Mouse (Mus musculus) liver, embryonic 13.5 days (tissue): Measurements from ENCODE around the gene Bach2. TPM values are rescaled to one million over a fixed set of nuclear protein-coding genes. Genes with fewer than 3 reads are reported as not detected.

ENCODE experiments used
- ATAC-seq: fragments of 200-750 bp; cut with Nextera tagmentation; 2 replicates; pipeline ENCODE4 v1.8.0; 2017; ENCODE audit warnings: low read depth, mild to moderate bottlenecking, moderate number of reproducible peaks, moderate library complexity
- DNase-seq: peaks from one replicate; pipeline ENCODE4 v3.0.0; 2022
- H3K27ac ChIP-seq: fragments of 300-500 bp; sonication (generic); 2 replicates; pipeline ENCODE4 v1.5.1; 2015; ENCODE audit warnings: moderate library complexity, mild to moderate bottlenecking, inconsistent platforms
- H3K27me3 ChIP-seq: fragments of 300-500 bp; sonication (generic); 2 replicates; pipeline ENCODE4 v1.6.1; 2015; ENCODE audit warnings: mild to moderate bottlenecking, inconsistent platforms
- H3K36me3 ChIP-seq: fragments of 300-500 bp; sonication (generic); 2 replicates; pipeline ENCODE4 v1.6.1; 2015; ENCODE audit warnings: mild to moderate bottlenecking, inconsistent platforms
- H3K4me1 ChIP-seq: fragments of 300-500 bp; sonication (generic); replicated peaks from 2 replicates; pipeline ENCODE4 v1.6.1; 2015; ENCODE audit warnings: inconsistent platforms
- H3K4me2 ChIP-seq: fragments of 300-500 bp; sonication (generic); 2 replicates; pipeline ENCODE4 v1.6.1; 2015; ENCODE audit warnings: inconsistent platforms, mild to moderate bottlenecking, moderate library complexity
- H3K4me3 ChIP-seq: fragments of 300-500 bp; sonication (generic); replicated peaks from 2 replicates; pipeline ENCODE4 v1.5.1; 2015; ENCODE audit warnings: mild to moderate bottlenecking, inconsistent platforms
- H3K9ac ChIP-seq: fragments of 300-500 bp; sonication (generic); 2 replicates; pipeline ENCODE4 v1.6.1; 2015; ENCODE audit warnings: mild to moderate bottlenecking, inconsistent platforms
- H3K9me3 ChIP-seq: fragments of 300-500 bp; sonication (generic); replicated peaks from 2 replicates; pipeline ENCODE4 v1.6.1; 2016; ENCODE audit warnings: inconsistent platforms
- whole genome bisulfite sequencing: fragments of 180-500 bp; shearing (Covaris S2); methylation state at CpG from one replicate; pipeline ENCODE4 v1.1.7; 2015; ENCODE audit not compliant: insufficient replicate concordance; 5-methylcytosine and 5-hydroxymethylcytosine counted together
- polyA plus RNA-seq: library from polyadenylated mRNA; unstranded; fragments of >200 nt; fragmentation: Nextera tagmentation; extraction: Ambion mirVana; gene quantifications from 2 replicates; pipeline ENCODE4 v1.2.1, GENCODE M21; 2015

Gene Bach2
- polyA plus RNA-seq, 1 experiment from 2014 or later = 1.2 TPM

GRCm38 (mm10) chr4:32385121-32385520 is 146.5 kb downstream of the Bach2 start:
- Histone ChIP-seq H3K9ac (no peak overlapping the region), H3K4me1 (peaks cover 26% of the 10 kb centered on the region), H3K9me3 (no peaks in the 10 kb centered on the region), H3K27ac (no peak overlapping the region), H3K36me3 (no peaks in the 10 kb centered on the region), H3K4me3 (no peak overlapping the region), H3K4me2 (no peak overlapping the region), H3K27me3 (no peaks in the 10 kb centered on the region)
- 54% methylated on average over 2 of the region's 2 CpGs for WGBS
- ATAC-seq (no peak), DNase-seq (no peak)

- no peak for ATAC-seq
Measured at GRCm38 (mm10) chr4:32385623-32386022, 147.0 kb downstream of the Bach2 start.

GRCm38 (mm10) chr4:32386346-32386745 is 147.7 kb downstream of the Bach2 start:
- Histone ChIP-seq H3K4me3 (no peak overlapping the region), H3K27me3 (no peaks in the 10 kb centered on the region), H3K9ac (no peak overlapping the region), H3K9me3 (no peaks in the 10 kb centered on the region), H3K27ac (no peak overlapping the region), H3K4me2 (no peak overlapping the region), H3K36me3 (no peaks in the 10 kb centered on the region), H3K4me1 (peaks cover 26% of the 10 kb centered on the region)
- 74% methylated on average over 10 of the region's 10 CpGs for WGBS
- no peak for ATAC-seq
- DNase-seq = no peak

More at GRCm38 (mm10) chr4:32385623-32386022, 147.0 kb downstream of the Bach2 start:
- DNase-seq = no peak
- Histone ChIP-seq H3K4me3 (no peak overlapping the region), H3K9me3 (no peaks in the 10 kb centered on the region), H3K27ac (no peak overlapping the region), H3K9ac (no peak overlapping the region), H3K4me2 (no peak overlapping the region), H3K4me1 (peaks cover 26% of the 10 kb centered on the region), H3K36me3 (no peaks in the 10 kb centered on the region), H3K27me3 (no peaks in the 10 kb centered on the region)
- WGBS = 38% methylated on average over 14 of the region's 14 CpGs

- 66% methylated on average over 8 of the region's 8 CpGs for WGBS
- no peaks in the 10 kb centered on the region for H3K9me3 ChIP-seq
- no peak overlapping the region for H3K9ac ChIP-seq
- no peak overlapping the region for H3K27ac ChIP-seq
- ATAC-seq (no peak), DNase-seq (no peak)
- no peak overlapping the region for H3K4me2 ChIP-seq
- no peaks in the 10 kb centered on the region for H3K36me3 ChIP-seq
- peaks cover 26% of the 10 kb centered on the region for H3K4me1 ChIP-seq
- H3K4me3 ChIP-seq = no peak overlapping the region
- no peaks in the 10 kb centered on the region for H3K27me3 ChIP-seq
Measured at GRCm38 (mm10) chr4:32386931-32387330, 148.3 kb downstream of the Bach2 start.

GRCm38 (mm10) chr4:32387479-32388240 is 149.1 kb downstream of the Bach2 start:
- Histone ChIP-seq H3K27ac (peak overlapping the region; percentile 21; the same call in 1 of the 2 replicates), H3K36me3 (no peaks in the 10 kb centered on the region), H3K4me2 (no peak overlapping the region), H3K4me1 (peaks cover 26% of the 10 kb centered on the region), H3K9ac (no peak overlapping the region), H3K9me3 (no peaks in the 10 kb centered on the region), H3K4me3 (no peak overlapping the region), H3K27me3 (no peaks in the 10 kb centered on the region)
- WGBS = 8% methylated on average over 11 of the region's 11 CpGs
- DNase-seq (no peak), ATAC-seq (peak; percentile 48; the same call in 1 of the 2 replicates)

- no peak overlapping the region for H3K9ac ChIP-seq
- H3K4me1 ChIP-seq = peaks cover 26% of the 10 kb centered on the region
- 44% methylated on average over 9 of the region's 9 CpGs for WGBS
- no peak overlapping the region for H3K4me2 ChIP-seq
- no peak overlapping the region for H3K27ac ChIP-seq
- no peaks in the 10 kb centered on the region for H3K9me3 ChIP-seq
- H3K36me3 ChIP-seq = no peaks in the 10 kb centered on the region
- ATAC-seq = no peak
- DNase-seq = no peak
- H3K4me3 ChIP-seq = no peak overlapping the region
- no peaks in the 10 kb centered on the region for H3K27me3 ChIP-seq
Measured at GRCm38 (mm10) chr4:32388564-32388963, 150.0 kb downstream of the Bach2 start.

- H3K4me3 ChIP-seq = no peak overlapping the region
- no peak overlapping the region for H3K9ac ChIP-seq
Measured at GRCm38 (mm10) chr4:32389107-32389800, 150.7 kb downstream of the Bach2 start.

GRCm38 (mm10) chr4:32391260-32391659 is 152.7 kb downstream of the Bach2 start:
- Histone ChIP-seq H3K4me3 (no peak overlapping the region), H3K4me2 (no peak overlapping the region), H3K27ac (no peak overlapping the region), H3K4me1 (peaks cover 18% of the 10 kb centered on the region), H3K9ac (no peak overlapping the region), H3K27me3 (no peaks in the 10 kb centered on the region), H3K36me3 (no peaks in the 10 kb centered on the region), H3K9me3 (no peaks in the 10 kb centered on the region)
- WGBS = 55% methylated on average over 8 of the region's 8 CpGs
- ATAC-seq = no peak
- DNase-seq = no peak

More at GRCm38 (mm10) chr4:32389107-32389800, 150.7 kb downstream of the Bach2 start:
- no peak for ATAC-seq
- no peak for DNase-seq
- no peaks in the 10 kb centered on the region for H3K36me3 ChIP-seq
- H3K9me3 ChIP-seq = no peaks in the 10 kb centered on the region
- H3K27ac ChIP-seq = no peak overlapping the region
- peaks cover 26% of the 10 kb centered on the region for H3K4me1 ChIP-seq
- H3K4me2 ChIP-seq = no peak overlapping the region
- WGBS = 57% methylated on average over 14 of the region's 14 CpGs
- H3K27me3 ChIP-seq = no peaks in the 10 kb centered on the region

- Histone ChIP-seq H3K4me3 (no peak overlapping the region), H3K27me3 (no peaks in the 10 kb centered on the region), H3K27ac (no peak overlapping the region), H3K36me3 (no peaks in the 10 kb centered on the region), H3K9ac (no peak overlapping the region), H3K4me1 (peaks cover 3% of the 10 kb centered on the region; the same call in 1 of the 2 replicates), H3K4me2 (no peak overlapping the region), H3K9me3 (no peaks in the 10 kb centered on the region)
- 44% methylated on average over 3 of the region's 3 CpGs for WGBS
- DNase-seq = no peak
- ATAC-seq = no peak
Measured at GRCm38 (mm10) chr4:32393226-32393625, 154.6 kb downstream of the Bach2 start.

- Histone ChIP-seq H3K4me1 (no peaks in the 10 kb centered on the region), H3K27ac (no peak overlapping the region), H3K27me3 (no peaks in the 10 kb centered on the region), H3K4me3 (no peak overlapping the region), H3K36me3 (no peaks in the 10 kb centered on the region), H3K4me2 (no peak overlapping the region), H3K9ac (no peak overlapping the region), H3K9me3 (no peaks in the 10 kb centered on the region)
- ATAC-seq (no peak), DNase-seq (no peak)
- 77% methylated on average over 1 of the region's 1 CpGs for WGBS
Measured at GRCm38 (mm10) chr4:32393951-32394350, 155.3 kb downstream of the Bach2 start.

- 54% methylated on average over 2 of the region's 2 CpGs for WGBS
- Histone ChIP-seq H3K9me3 (no peaks in the 10 kb centered on the region), H3K4me1 (no peaks in the 10 kb centered on the region), H3K9ac (no peak overlapping the region), H3K4me3 (no peak overlapping the region), H3K27me3 (no peaks in the 10 kb centered on the region), H3K36me3 (no peaks in the 10 kb centered on the region), H3K4me2 (no peak overlapping the region), H3K27ac (no peak overlapping the region)
- DNase-seq = no peak
- no peak for ATAC-seq
Measured at GRCm38 (mm10) chr4:32394850-32395249, 156.2 kb downstream of the Bach2 start.
